Mouse (Mus musculus): ENCODE measurements at regions not wholly inside any gene's neighbourhood (a gene's known extent, or its start where the extent isn't known, plus 50 kb on each side); places are given as distances from the start of the nearest gene placed in this dataset.

DNA sequence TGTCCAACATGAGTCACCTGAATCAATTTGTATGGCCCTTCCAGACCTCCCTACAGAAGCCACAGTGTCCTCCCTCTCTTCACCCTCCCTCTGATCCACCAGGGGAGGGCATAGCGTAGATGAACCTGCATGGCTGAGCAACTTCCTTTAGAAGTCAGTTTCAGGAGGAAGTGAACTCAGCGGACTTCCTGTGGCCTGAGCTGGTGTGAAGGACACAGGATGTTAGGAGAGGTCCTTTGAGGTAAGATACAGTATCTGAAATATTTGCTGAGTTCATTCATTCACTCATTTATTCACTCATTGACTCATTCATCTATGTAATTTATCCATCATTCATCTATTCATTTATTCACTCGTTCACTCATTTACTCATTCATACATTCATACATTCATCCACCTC lies 152.6 kb downstream of the Chst1 start:
- peak; percentile 30 for DNase-seq (ENCODE audit: extremely low read depth)
- Histone ChIP-seq H3K36me3 (replicated peaks in 1 of 2; ENCODE audit: control insufficient read depth in 1 of 2, insufficient read depth in 1 of 2, low read length in 1 of 2) (no peaks in the 10 kb centered on the region), H3K9me3 (replicated peaks; ENCODE audit: low read length) (no peaks in the 10 kb centered on the region), H3K4me1 (ENCODE audit: control insufficient read depth in 1 of 2, insufficient read depth in 2 of 2) (peaks cover 13 to 31% of the 10 kb centered on the region in 2 experiments), H3K27ac (ENCODE audit: insufficient read depth, low read depth) (no peak overlapping the region), H3K4me3 (replicated peaks in 1 of 3; ENCODE audit: low read depth in 2 of 3, low read length in 2 of 3, poor library complexity in 1 of 3) (peak overlapping the region in 2 of 3 experiments; percentile 21 to 32), H3K4me2 (ENCODE audit: insufficient read depth, low read depth, poor library complexity, severe bottlenecking) (0 out of 2 replicates have a peak overlapping the region, but pooled peaks have one; percentile 45), H3K9ac (ENCODE audit: insufficient read depth, low read depth) (0 out of 2 replicates have a peak overlapping the region, but pooled peaks have one; percentile 8), H3K27me3 (replicated peaks) (peaks cover 9% of the 10 kb centered on the region), H3K79me2 (replicated peaks; ENCODE audit: control insufficient read depth, extremely low read depth, insufficient read depth, poor library complexity, severe bottlenecking) (no peaks in the 10 kb centered on the region)
- peak; percentile 52 for TF ChIP-seq HCFC1 (IDR thresholded peaks at IDR 0.05; ENCODE audit: low read depth, low read length)
- TF ChIP-seq RAD21 (IDR thresholded peaks at IDR 0.05; ENCODE audit: low read depth, low read length): no peak
- peak; percentile 55; the same call in 1 of the 2 replicates for TF ChIP-seq ELF1 (IDR thresholded peaks at IDR 0.05; ENCODE audit: low read depth, low read length)
- TF ChIP-seq TCF12 (IDR thresholded peaks at IDR 0.05; ENCODE audit: low read depth, low read length): no peak
- no peak for TF ChIP-seq SIN3A (IDR thresholded peaks at IDR 0.05; ENCODE audit: low read length)
- peak; percentile 44 for TF ChIP-seq POLR2A (IDR thresholded peaks at IDR 0.05; ENCODE audit: low read depth, low read length)
- in situ Hi-C loops (cut with MboI; ENCODE audit: low pct_ligation_motif_present, low pct_unique_long_range_greater_than_20kb, low sequenced_read_pairs) (no loop called here), dilution Hi-C loops (cut with MboI; ENCODE audit: extremely low pct_ligation_motif_present, extremely low pct_unique_long_range_greater_than_20kb, low sequenced_read_pairs) (no loop called here)

DNA sequence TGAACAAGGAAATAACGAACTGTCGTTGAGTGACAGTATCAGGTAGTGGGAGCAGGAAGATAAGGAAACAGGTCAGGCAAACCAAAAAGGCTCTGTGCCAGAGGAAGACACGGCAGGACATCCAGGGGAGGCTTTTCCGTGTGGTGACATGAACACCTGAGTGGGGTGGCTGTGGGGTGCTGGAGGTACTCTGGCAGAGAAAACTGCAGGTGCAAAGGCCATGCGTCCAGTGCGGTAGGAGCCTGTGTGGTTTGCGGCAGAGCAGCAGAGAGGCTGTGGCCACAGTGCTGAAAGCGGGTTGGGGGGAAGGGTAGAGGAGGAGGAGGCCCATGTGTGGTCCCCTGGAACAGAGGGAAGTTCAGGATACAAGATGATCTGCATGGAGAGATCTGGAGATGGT lies 153.3 kb downstream of the Chst1 start:
- TF ChIP-seq ELF1 (IDR thresholded peaks at IDR 0.05; ENCODE audit: low read depth, low read length) (no peak), CTCF (conservative IDR thresholded peaks at IDR 0.05 in 1 of 2, IDR thresholded peaks at IDR 0.05 in 1 of 2; ENCODE audit: low read depth in 2 of 2, low read length in 2 of 2) (no peak), MAFK (IDR thresholded peaks at IDR 0.05; ENCODE audit: insufficient replicate concordance, low read length) (no peak), BHLHE40 (IDR thresholded peaks at IDR 0.05; ENCODE audit: low read depth, low read length) (no peak), USF1 (IDR thresholded peaks at IDR 0.05; ENCODE audit: low read depth, low read length) (no peak), SMC3 (IDR thresholded peaks at IDR 0.05; ENCODE audit: low read depth, low read length) (no peak), POLR2A (IDR thresholded peaks at IDR 0.05; ENCODE audit: low read depth, low read length) (no peak), JUND (conservative IDR thresholded peaks at IDR 0.05; ENCODE audit: low read depth, low read length) (no peak), JUN (IDR thresholded peaks at IDR 0.05; ENCODE audit: insufficient read depth, low read depth, low read length) (no peak)
- in situ Hi-C loops (cut with MboI; ENCODE audit: low pct_ligation_motif_present, low pct_unique_long_range_greater_than_20kb, low sequenced_read_pairs) (no loop called here), dilution Hi-C loops (cut with MboI; ENCODE audit: extremely low pct_ligation_motif_present, extremely low pct_unique_long_range_greater_than_20kb, low sequenced_read_pairs) (no loop called here)
- H3K27me3 ChIP-seq (replicated peaks): peaks cover 6% of the 10 kb centered on the region
- H3K27ac ChIP-seq (ENCODE audit: insufficient read depth, low read depth): no peak overlapping the region
- H3K79me2 ChIP-seq (replicated peaks; ENCODE audit: control insufficient read depth, extremely low read depth, insufficient read depth, poor library complexity, severe bottlenecking): no peaks in the 10 kb centered on the region
- H3K4me3 ChIP-seq (replicated peaks in 1 of 3; ENCODE audit: low read depth in 2 of 3, low read length in 2 of 3, poor library complexity in 1 of 3): no peak overlapping the region
- no peaks in the 10 kb centered on the region for H3K9me3 ChIP-seq (replicated peaks; ENCODE audit: low read length)
- no peak for DNase-seq (ENCODE audit: extremely low read depth)
- no peak overlapping the region for H3K4me2 ChIP-seq (ENCODE audit: insufficient read depth, low read depth, poor library complexity, severe bottlenecking)
- H3K9ac ChIP-seq (ENCODE audit: insufficient read depth, low read depth): no peak overlapping the region
- no peaks in the 10 kb centered on the region for H3K36me3 ChIP-seq (replicated peaks in 1 of 2; ENCODE audit: control insufficient read depth in 1 of 2, insufficient read depth in 1 of 2, low read length in 1 of 2)
- peaks cover 13 to 31% of the 10 kb centered on the region in 2 experiments for H3K4me1 ChIP-seq (ENCODE audit: control insufficient read depth in 1 of 2, insufficient read depth in 2 of 2)
